Mouse (Mus musculus): ENCODE results near the gene Kbtbd12.

The Kbtbd12 gene

DNA sequence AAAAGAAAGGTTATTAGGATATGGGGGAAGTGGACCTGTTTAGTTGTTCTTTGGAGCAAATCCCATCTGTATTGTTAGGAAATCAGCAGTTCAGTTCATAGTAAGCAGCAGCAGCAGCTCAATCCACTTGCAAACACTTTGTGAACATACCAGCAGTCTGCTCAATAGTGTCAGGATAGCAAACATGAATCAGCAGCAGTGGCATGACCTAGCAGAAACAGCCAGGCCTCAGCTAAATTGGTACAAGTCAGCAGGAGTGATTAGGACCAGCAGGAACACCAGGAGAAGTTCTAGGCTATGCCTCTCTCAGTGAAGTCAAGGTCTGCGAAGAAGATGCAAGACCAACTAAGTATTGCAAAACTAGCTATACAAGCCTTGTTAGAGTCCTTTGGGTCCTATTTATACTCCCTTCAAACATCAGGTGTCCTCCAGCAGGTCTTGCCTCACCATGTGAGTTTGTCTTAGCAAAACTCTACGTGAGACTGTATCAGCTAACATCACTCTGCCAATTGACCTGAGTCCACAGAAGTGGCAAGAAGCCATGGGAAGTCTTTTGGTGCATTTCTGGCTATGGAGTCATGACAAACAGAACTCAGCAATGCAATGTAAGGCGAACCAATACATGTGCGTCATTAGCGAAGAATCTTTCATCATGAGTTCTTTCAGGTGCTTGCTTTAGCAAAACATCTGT, at the start of gene Kbtbd12:
TSS of gene Kbtbd12 (minus strand) at position 340 of the 691 bp plus-strand sequence.
- DNase-seq, result no peak

DNA sequence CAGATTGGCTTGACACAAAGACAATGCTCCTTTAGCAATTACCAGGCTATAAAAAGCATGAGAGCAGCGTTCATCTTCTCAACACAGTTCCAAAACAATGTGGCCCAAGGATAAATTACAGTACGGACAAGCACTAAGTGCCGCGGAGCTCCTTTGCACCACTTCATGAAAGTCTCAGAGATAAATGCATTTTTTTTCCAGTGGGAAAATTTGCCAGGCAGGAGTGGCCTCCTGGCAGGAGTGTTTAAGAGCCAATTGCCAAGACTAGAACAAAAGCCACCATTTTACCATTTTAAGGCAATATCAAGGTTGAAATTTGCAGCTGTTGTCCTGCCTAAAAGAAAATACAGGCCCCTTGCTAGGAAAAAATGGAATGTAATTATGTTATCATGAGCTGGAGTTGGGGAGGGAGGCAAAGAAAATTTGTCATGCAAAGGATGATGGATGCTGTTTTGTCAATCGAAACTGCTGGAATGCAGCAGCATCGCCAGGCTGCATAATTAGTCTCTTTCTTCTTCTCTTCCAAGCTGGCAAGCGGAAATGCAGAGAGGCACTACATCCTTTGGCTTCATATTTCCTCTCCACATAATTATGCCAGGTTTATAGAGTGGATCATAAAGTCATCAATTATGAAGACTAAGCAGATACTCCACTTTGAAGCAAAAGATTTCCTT, 45.8 kb upstream of the Kbtbd12 start:
- DNase-seq, result no peak

DNA sequence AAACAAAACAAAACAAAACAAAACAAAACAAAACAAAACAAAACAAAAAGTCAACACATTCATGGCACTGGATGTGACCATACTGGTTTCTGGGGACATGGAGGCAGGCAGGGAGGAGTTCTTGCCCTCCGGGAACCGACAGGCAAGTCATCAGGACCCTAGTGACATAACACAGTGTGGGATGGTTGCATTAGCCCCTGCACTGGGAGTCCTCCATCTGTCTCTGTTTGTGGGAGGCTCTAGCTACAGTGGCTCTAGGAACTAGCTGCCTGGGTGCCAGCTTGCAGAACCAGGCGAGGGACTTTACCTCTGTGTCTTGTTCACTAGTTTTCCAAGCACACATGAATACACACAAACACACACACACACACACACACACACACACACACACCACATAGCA, 43.3 kb upstream of the Kbtbd12 start:
- DNase-seq, result no peak

DNA sequence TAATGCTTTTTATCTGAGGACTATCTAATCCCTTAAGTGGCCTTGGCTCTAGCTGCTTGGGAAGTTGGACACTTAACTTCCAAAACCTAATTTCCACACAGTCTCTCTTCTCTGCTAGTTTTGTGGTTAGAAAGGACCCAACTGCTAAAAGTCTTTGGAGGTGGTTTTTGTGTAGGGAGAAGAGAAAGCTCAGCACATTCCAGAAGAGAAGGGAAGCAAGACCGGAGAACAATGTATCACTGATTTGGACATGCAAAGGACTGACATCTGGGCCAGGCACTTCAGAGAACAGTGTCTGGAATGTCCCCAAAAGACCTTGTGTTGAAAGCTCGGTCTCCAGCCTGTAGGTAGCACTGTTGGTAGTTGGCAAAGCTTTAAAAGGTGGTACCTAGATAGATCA, 40.0 kb upstream of the Kbtbd12 start:
- DNase-seq, result no peak

DNA sequence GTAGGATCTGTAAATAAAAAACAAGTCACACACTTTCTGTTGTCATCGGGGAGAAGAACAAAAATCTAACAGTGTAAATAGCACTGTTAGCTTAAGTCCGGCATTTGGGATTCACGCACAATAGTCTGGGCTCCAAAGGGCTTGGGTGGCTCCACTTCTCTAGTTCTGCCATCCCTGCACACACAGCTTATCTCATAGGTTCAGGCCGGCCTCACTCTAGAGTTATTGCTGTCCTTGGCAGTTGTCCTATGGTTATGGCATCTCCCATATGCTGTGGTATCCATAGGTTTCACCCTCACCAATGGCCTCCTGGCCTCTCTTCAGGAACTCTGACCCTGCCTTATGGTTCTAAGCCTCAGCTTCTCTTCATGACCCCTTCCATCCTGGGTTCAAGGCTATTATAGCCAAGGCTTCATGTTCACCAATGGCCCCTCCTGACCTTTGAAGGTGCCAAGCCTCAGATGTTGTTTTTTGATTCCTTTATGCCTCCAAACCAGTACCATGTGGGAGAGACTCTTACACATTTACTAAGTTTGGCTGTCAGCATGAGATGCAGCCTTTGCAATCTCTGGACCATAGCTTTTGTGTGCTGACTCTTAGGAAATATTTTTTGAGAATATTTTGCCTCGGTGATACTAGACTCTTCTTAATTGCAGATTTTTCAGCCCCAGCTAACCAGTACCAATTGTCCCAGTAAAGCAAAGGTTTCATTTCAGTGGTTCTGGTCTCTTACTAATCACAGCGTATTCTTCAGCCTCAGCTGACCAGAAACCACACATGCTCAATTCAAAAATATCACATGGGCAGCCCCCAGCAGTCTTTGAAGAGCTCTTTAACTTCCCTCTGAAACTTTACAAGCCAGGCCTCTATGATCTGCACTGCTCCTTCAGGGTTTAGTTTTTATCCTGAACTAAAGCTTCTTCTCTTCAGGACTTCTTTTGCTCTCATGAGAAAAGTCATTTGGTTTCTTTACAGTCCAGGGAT, 39.3 kb upstream of the Kbtbd12 start:
- DNase-seq, result no peak

DNA sequence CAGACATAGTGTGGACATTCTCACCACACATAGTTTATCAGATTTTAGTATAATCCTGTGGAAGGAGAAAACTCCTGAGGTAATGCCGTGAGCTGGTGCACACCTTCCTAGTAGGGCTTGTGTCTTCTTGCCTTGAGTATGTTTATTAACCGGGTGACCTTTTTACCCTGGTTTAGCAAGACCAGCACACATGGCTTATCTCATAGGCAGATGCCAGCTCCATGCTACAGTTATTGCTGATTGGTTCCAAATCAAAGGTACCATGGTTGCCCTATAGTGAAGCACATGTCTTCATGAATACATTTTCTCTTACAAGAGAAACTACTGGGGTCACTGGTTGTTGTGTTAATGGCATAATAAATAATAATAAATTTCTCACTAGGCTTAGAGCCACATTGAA, 38.1 kb upstream of the Kbtbd12 start:
- no peak for DNase-seq

DNA sequence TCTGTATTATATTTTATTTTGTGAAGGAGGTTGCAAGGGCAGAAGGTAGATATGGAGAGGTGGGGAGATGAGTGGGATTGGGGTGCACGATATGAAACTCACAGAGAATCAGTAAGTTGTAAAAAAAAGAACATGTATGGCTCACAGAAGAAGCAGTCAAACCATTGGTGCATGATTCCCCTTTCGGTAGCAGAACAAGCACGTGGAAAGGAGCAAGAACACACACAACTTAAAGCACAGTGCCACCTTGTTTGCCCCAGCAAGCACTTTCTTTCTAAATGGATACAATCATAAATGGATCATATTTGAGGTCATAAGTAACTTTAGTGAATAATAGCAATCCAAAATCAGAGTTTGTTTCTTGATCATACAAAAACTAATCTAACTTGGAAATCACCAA, 24.5 kb upstream of the Kbtbd12 start:
- DNase-seq, result no peak

DNA sequence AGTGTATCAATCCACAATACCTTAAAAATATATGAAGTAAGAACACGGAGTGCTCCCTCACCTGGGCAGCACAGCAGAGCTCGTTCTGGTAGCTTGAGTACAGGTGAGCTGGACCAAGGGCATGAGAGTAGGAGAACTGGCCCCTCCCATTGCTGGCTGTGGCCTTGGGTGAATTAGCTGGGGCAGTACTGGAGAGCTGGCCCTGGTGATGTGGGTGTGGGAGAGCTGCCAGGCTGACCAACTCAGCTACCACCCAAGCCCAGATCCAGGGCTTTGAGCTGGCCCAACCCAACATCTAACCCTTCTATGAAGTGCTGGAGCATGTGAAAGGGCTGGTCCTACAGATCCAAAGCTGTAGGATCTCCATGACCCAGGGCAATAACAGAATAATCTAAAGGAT, 23.9 kb upstream of the Kbtbd12 start:
- DNase-seq, result no peak

DNA sequence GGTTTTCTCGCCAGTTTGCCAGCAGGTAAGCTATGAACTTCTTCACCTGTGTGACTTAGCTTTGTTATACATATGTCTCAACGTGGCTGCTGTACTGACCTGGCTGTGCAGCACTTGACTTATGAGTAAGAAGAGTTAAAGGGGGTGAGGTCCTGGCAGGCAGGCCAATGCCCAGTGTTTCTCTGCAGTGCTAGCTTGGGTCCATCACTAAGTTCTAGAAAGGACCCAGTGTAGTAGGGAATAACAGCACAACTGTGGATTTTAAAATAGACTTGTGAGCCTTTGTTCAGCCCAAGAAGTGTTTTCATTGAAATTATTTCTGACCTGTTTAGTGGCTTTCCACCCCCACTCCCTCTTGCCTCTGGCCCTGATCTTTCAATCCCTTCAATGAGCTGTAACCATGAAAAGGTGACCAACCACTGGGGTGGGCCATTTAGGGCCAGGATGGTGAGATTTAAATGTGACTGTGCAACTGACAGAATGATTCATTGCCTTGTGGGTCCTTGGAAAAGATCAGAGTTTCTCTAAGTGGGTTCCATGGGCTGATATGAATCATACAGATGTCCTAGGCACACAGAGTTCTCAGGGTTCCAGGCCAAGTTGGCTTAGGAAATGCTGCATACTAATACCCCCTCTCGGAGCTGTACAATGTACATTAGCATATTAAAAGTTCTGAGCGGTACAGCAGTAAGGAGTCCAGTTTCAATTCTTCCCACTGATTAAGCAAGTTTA, 10.0 kb upstream of the Kbtbd12 start:
- DNase-seq, result no peak

DNA sequence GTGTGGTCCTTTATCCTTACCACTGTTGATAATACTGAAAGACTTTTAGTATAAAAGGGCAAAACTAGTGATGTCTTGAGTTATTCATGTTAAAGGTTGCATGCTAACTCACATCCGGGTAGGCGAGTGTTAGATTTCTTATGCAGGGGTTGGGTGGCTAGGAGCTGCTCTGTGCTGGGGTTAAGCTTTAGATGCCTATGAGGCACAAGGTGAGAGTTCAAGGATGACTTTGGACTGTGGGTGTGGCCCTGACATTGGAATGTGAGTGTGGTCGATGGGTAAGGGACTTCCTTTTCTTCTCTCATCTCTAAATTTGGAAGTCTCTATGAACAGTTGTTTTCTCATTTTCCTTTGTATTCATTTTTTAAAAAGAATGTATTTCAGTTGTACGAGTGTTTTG, 7.0 kb upstream of the Kbtbd12 start:
- no peak for DNase-seq

DNA sequence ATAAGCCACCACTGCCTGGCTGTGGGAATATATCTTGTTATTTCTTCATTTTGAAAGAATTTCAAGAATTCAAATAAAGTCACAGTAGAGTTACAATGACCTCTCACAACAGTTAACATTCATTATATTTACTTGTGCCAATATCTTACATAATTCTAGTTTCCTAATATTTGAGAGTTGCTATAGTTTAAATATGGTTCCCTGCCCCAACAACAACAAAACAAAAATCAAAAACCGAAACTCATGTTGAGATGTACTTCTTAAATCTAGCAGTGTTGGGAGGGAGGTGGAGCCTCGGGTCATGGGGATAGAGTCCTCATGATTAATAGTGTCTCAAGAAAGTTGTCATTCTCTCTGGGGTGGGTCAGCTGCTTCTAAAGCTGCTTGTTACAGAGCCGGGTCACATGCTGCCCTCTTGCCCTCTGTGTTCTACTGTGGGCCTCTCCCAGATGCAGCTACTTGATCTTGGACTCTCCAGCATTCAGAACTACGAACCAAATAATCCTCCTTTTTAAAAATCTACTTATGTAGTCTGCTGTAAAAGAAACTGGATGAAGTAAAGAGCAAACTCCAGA, 3.7 kb upstream of the Kbtbd12 start:
- DNase-seq, result no peak

DNA sequence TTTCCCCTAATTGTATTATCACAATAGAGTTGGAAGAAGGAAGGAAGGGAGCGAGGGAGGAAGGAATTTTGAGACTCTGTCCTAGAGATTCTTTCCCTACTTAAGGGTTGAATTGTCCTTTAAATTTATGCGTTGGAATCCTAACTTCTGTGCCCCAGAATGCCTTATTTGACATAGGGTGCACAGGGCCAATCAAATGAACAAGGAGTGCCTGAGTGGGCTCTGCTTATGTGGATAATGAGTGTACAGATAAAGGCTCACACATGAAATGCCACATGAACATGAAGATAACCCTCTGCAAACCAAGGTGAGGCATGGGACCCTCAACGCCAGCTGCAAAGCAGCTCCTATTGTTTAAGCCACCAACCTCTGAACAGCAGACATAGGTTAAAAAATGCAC, 2.6 kb upstream of the Kbtbd12 start:
- no peak for DNase-seq

DNA sequence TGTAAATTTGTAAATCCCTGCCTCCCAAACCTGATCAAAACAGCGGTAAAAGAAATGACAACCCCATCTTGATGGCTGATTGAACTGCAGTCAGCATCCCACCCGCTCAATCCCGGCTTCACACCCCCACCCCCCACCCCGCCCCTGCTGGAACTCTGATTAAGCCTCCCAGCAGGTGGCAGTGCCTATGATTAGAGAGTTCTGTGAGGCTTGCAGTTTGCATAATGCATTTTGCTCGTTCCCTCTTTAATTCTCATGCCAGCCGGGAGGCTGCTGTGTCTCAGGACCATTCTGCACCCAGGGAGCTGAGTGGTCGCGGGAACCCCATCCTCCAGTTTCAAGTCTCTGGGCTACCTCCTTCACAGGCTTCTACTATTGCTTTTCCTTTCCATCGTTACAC, 2.2 kb upstream of the Kbtbd12 start:
- DNase-seq, result peak; percentile 38

DNA sequence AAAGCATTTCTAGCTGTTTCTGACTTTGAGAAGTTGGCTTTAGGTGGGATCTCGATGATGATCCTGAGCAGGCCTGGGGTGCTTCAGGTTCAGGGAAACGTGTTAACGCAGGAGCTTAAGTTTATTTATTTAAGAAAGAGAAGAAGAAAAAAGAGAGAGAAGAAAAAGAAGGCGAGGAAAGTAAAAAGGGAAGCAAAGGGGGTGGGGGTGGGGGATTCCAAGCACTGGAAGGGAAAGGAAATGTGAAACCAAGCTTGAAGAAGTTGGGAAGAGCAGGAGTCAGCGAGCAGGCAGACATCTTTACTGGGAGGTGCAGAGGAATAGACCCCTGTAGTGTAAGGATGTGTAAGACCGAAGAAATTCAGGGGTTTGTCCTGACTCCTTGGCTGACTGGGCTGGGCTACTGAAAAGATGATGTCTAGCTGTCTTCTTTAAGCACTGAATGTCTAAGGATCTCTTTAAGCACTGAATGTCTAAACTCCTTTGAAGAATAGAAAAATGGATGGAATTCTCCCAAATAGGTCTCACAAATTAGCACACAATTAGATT, 1.7 kb upstream of the Kbtbd12 start:
- no peak for DNase-seq

DNA sequence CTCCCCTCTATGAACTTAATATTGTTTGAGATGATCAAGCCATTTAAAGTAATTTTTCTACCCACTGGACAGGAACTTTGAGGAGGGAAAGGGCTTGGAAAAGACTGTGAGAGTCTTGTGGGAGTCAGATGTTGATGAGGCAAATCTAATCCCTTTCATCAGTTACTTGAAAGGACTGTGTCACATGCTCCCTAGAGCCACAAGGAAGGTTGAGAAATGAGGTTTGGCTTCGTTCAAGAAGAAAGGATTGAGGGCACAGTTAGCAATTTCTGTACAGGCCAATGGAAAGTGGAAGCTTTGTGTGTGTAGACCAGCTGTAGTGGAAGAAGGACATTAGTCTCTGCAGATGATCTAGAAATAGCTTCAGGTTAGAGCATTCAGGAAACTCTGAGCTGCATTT, 1.2 kb upstream of the Kbtbd12 start:
- no peak for DNase-seq

DNA sequence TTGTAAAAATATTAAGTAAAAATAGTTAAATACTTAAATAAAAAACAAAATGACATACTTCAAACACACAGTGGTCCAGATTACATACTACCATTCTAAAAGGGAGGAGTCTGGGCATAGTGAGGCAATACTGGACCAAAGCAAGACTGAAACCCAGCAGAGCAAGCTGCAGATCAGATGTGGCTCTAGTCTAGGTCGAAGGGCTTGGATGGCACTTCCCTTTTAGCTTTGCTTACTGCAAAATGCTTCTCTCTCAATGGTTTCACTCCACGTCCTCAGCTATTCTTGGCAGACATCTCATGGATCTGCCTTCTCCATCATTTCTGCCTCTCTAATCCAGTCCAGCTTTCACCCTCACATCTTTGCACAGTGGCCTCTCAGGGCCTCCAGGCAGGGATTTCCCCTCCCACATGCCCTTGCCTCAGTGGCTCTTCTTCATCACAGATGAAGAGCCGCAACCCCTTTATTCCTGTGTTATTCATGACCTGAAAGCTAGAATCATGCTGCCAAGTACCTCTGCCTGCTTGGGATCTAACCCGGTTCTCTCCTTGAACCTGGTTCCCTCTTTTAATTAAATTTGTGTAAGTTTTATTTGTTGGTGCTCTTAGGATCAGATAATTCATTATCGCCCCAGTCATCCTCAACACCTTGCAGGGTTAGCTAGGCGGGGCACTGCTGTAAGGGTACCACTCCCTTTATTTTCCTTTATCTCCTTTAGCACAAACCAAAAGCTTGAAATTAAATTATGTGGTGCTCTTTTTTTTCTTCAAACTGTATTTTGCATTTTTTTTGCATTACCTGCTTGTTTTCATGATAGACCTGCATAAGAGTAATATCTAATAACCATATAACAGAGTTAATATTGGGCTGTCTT, 1.6 kb downstream of the Kbtbd12 start:
- no peak for DNase-seq

DNA sequence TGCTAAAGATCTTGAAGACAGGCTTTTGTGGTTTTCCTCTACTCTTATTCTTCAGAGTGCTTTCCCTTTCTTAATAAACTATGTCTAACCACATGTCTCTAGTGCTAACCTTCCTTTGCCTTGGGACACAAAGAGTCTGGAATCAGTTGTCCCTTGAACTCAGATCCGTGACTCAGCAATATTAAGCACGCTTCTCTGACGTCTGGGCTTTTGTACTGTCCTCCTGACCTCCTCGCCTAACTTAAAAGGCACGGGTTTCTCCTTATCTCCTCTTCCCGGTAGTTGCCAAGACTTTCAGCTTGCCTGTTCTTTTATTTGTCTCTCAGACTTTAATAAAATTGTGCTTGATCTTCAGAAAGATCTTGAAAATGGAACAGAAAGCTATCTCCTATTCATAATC, 6.5 kb downstream of the Kbtbd12 start:
- DNase-seq, result no peak

DNA sequence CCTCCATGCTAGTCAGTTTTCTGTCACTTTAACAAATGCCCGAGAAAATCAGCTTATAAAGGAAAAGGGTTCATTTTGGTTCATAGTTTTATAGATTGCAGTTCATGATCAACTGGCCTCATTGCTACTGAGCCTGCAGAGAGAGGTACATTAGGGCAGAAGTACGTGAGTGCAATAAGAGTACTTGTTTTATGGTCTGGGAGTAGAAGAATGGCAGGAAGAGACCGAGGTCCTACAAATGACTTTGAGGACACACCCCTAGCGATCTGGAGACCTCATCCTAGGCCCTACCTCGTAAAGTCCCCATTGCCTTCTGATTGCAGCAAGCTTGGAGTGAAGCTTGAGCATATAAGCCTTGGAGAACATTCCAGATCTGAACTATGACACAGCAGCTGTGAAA, 7.2 kb downstream of the Kbtbd12 start:
- DNase-seq, result no peak

DNA sequence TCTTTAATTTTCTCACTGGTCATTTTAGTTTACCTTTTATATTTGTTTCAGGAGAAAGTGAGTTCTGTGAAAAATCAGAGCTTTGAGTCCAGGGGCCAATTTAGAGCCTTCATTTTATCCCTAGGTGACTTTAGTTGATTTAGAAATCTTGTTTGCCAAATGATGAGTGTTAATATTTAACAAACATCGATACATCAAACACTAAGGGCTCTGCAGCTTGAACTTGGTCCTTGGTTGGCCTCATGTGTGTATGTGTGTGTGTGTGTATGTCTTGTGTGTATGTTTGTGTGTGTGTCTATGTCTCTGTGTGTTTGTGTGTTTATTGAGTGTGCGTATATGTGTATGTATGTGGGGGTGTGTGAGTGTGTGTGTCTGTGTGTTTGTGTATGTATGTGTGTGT, 7.9 kb downstream of the Kbtbd12 start:
- no peak for DNase-seq

DNA sequence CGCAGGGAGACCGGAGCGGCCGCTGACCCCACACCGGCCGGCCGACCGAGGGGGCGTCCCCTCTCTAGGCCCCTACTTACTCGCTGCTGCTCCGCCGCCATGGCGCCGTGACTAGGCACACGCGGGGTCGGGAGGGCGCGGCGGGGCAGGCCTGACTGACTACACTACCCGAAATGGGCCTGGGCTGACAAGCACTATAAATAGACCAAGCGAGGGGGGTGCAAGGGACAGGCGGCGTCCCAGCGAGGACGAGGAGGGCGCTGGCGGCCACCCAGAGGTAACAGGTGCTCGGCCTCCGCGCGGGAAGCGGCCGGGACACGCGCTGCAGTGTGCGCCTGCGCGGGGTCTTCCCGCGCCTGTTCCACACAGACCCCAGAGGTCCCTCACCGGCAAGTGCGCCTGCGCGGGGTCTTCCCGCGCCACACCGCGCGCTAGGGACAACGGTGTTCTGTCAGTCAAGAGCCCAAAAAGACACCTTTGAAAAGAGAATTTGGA, 10.4 kb downstream of the Kbtbd12 start:
- DNase-seq, result peak; percentile 71

DNA sequence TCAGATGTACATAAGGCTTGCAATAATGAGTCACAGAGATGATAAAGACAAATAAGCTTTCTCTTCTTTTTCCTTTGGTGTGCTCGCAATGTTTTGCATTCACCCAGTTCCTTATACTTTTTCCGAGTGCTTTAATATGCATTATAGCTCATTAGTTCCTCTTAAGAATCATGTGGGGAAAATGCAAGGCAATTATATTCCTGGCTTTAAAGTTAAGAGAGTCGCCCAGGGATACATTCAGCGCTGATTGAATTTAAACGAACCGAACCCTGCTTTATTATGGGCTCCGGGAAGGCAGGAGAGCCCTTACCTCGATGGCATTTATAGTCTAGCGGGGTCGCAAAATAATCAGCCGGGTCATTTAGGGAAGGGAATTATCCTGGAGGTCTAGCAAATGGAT, 10.8 kb downstream of the Kbtbd12 start:
- no peak for DNase-seq
